Mouse (Mus musculus) kidney, postnatal 14 days (tissue): Measurements from ENCODE around the gene Fam166a.

Experiments
- DNase-seq: peaks from one replicate; pipeline ENCODE4 v3.0.0; 2022; ENCODE audit warnings: mixed read lengths

Gene Fam166a

GRCm38 (mm10) chr2:25223681-25224491 is 5.3 kb downstream of the Fam166a start:
- DNase-seq = peak; percentile 86

DNA sequence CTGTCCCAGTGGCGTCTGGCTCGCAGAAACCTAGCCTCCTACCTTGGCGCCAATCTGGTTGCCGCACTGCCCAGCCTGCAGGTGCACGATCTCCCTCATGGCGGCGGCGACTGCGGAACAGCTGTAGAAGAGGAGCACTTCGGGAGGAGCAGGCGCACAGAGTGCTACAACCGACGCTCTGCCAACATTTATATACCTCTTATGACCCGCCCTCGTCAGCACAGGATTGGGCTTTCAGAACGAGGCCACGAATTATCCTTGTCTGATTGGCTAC is 5.9 kb downstream of the Fam166a start, which contains the start of gene Tubb4b:
TSS of gene Tubb4b (minus strand) at position 211 of the 274 bp plus-strand sequence.
- no peak for DNase-seq

GRCm38 (mm10) chr2:25224766-25225752 is 6.5 kb downstream of the Fam166a start:
- DNase-seq = peak; percentile 99

DNA sequence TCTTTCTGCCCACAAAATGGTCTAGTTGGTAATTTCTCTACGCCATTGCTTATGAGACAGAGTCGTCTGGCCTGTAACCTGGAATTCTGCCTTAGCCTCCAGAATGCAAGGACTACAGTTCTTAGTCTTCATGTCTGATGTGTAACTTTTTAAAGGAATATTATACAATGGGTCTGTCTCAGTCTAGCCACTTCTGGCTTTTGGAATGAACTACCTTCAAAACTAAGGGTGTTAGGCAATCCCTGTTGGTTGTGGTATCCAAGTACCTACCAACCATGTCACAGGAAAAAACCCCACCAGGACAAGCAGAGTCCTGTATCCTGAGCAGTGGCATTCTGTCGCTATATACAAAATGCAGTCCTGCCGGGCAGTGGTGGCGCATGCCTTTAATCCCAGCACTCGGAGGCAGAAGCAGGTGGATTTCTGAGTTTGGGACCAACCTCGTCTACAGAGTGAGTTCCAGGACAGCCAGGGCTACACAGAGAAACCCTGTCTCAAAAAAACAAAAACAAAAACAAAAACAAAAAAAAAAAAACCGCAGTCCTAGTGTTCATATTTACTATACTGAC is 7.3 kb downstream of the Fam166a start:
- no peak for DNase-seq

DNA sequence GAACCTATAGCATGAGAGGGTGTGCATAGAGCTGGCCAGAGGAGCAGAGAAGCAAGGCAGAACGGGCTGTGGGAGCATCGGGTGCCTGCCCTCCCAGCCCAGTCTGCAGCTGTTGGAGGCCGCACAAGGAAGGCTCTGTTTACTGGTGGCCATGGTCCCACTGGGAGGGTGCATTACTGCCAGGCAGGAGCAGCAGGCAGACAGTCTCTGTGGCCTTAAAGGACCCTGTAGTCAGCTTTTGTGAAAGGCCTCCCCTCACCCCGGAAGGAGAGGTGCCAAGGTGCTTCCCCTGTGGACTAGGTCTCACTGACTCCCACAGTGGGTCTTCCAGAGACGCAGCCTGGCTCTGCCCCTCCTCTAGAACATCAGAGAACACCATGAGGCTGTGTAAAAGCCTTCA is 8.3 kb downstream of the Fam166a start:
- DNase-seq = no peak

DNA sequence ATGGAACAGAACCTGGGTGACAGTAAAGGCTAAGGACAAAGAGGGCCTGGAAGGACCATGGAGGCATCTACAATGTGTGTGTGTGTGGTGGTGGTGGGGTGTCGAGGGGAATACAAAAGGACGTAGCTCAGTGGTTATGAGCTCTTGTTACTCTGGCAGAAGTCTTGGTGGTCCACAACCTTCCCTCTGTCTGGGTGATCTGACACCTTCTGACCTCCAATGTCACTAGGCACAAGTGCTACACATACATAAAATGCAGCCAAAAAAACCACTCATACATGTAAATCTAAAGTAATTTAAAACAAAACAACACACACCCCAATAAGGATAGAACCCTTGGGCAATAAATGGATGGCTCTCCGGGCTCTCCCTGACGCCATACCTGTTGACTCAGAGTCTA is 8.9 kb downstream of the Fam166a start:
- no peak for DNase-seq

DNA sequence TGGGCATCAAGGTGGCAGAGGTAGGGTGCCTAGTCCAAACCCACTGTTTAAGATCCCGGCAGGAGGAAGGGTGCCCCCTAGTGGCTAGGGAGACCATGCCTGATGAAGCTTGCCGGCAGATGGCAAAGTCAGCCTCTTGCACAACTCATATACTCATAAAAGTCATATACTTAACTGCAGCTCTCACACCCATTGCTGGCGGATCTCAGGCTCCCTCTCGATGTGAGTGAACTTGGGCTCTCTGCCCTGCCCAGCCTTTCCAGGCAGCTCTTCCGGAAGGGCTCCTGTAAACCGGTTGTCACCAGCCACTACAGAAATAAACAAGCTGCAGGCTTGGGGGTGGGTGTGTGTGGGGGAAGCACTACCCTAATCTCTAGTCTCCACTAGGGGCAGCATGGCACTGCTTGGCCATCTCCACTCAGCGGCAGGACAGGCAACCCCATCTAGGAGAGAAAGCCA is 9.9 kb downstream of the Fam166a start:
- DNase-seq = peak; percentile 94

DNA sequence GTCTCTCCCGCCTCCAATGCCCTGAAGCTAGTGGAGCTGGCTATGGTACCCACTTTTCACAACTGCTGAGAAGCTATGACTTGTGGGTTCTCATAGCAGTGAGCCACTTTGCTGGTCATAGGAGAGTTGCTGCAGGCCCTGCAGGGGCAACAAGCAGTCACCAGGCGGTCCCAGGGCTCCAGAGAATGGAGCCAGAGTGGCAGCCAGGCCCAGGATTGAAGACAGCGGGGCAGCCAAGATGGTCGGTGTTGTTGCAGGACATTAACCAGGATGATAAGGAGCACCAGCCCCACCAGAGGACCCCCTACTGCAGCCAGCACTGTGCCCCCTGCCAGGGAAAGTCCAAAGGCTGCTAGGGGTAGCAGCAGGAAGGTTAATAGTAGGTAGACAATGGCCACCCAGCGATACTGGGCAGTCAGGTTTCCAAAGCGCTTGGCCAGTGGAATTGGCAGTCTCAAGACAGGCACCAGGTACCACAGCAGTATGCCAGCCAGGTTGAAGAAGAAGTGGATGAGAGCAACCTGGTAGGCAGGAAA is 10.5 kb downstream of the Fam166a start:
- no peak for DNase-seq

DNA sequence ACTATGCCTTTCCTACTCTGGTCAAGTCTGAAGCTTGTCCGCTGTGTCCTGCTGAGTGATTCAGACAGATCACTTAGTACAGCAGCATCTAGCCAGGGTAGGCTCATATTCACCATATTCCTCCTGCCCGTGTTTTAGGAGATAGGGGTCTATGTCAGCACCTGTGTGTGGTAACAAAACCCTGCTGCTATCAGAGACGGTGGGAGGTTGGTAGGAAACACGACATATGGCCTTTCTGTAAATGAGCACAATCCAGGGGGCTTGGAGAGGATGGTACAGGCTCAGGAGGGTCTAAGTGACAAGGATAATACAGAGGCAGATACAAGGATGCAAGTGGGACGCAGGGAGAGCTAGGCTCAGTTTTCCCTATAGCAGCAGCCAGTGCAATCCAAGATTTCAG is 11.0 kb downstream of the Fam166a start:
- DNase-seq = no peak

- DNase-seq = no peak
These were observed 12.0 kb downstream of the Fam166a start for GRCm38 (mm10) chr2:25230581-25230980.

DNA sequence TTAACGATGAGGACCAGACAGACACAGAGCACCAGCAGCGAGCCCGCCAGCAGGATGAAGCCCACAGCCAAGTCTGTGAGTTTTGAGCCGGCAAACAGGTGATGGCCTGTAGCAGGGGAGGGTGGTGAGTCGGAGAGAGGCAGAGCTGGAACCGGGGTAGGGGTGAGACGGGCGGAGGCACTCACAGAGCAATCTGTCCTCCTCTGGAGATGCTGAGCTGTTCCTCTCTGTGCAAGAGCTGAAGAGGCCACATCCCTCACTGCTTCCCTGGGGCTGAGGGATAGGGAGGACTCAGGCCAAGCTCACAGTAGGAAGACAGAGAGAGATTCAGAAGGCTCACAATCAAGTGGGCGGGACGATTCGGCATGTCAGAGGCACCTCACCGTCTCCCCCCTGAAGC is 12.5 kb downstream of the Fam166a start:
- DNase-seq = no peak

GRCm38 (mm10) chr2:25233421-25233820 is 14.9 kb downstream of the Fam166a start:
- no peak for DNase-seq

DNA sequence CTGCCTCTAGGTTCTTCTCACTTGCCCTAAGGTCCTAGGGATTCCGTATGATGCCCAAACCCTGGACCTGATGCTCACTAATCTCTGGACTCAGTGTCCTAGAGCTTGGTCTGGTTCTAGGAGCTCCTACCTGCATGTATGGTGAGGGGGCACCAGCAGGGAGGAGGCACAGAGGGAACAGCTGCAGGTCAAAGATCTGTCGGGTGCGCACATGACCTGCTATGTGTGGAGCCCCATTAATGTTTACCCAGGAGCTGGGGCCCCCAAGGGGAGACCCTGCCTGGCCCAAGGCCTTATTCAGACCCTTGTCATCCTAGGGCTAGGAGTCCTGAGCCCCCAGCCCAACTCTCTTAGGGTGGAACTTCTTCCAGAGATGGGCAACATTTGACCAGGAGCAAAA is 15.5 kb downstream of the Fam166a start, which contains the start of gene Slc34a3:
TSS of gene Slc34a3 (minus strand) at position 315 of the 400 bp plus-strand sequence.
- peak; percentile 67 for DNase-seq

- peak; percentile 60 for DNase-seq
These were observed 16.1 kb downstream of the Fam166a start for GRCm38 (mm10) chr2:25234551-25235220.

DNA sequence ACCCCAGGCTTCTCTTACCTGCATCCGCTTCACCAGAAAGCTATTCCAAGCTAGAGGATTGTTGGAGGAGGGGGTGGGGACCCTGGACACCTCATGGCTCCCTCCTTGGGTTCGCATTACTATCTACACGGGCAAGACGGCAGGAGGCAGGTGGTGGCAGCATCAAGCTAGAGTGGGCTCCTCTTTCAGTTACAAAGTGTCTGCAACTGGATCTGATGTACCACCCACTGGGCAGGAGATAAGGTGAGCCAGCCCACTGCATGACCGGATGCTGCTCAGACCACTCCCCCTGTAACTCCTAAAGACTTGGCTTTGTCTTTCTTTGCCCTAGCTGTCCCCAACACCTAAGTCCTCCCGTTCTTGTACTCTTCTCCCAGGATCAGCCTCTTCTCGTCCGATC is 18.1 kb downstream of the Fam166a start, which contains the start of gene Rnf224:
TSS of gene Rnf224 (minus strand) at position 174 of the 400 bp plus-strand sequence.
- DNase-seq = no peak

GRCm38 (mm10) chr2:25237522-25237921 is 19.0 kb downstream of the Fam166a start:
- DNase-seq = peak; percentile 75

GRCm38 (mm10) chr2:25238106-25238505 is 19.6 kb downstream of the Fam166a start:
- no peak for DNase-seq

DNA sequence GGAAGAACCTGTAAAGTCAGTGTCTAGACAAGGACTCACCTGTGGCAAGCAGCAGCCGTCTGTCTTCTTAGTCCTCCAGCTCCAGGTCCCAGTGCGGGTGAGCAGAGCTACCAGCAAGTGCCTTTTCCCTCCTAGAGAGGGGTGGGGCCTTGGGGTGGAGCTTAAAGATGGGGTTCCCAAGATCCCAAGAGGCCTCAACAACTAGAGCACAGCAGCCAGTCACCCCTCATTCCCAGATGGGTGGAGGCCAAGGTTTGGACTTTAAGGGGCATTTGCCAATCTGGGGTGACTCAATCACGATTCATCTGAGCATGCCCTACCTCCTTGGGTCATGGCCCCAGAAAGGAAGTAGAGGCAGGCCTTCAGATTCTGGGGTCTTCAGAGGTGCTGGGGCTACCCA is 21.2 kb downstream of the Fam166a start:
- DNase-seq = no peak

DNA sequence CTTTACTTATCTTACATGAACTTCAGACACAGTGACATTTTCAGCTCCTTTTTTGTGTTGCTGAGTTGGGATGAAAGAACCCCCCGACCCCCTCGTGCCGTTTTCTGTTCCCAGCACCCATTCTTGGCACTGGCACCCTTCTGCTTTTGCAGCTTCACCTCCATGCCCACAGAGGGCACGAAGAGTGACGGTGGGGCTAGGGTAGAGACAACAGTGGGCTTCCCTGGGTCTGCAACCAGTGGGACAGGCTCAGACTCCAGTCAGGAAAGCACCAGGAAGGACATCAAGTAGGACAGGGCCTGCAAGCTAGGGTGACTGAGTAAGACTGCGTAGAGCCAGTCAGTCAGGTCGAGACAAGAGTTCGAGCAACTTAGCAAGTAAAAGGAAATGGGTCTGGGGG is 21.8 kb downstream of the Fam166a start:
- no peak for DNase-seq

DNA sequence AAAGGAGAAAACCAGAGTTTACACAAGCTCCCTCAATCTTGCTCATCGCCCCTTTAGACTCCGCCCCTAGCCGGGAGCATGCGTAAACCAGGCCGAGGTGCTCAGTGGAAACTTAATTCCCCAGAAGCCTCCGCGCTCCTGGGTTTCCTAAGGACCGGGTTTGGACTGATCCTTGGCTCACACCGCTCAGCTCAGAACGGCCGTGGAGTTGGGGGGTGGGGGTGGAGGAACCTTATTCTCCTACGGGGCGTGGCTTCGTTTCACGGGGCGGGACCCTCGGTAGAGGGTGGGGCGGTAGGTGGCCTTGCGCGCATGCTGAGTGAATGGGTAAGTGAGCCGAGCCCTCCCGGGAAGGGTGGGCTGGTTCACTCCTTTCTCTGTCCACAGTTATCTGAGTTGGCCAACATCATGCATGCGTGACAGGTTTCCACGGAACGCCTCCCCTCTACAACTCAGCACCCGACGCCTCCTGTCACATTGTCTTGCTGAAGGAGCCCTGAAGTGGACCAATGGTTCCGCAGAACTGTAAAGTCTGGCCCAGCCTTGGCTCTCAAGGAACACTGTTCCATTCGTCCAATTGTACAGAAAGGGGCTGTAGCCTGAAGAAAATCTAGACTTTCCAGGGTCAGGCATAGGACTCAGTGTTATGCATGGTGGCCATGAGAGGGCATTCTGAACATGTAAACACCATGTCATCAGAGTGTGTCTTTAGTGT is 22.3 kb downstream of the Fam166a start:
- peak; percentile 88 for DNase-seq

GRCm38 (mm10) chr2:25241438-25241775 is 22.9 kb downstream of the Fam166a start:
- DNase-seq = no peak

DNA sequence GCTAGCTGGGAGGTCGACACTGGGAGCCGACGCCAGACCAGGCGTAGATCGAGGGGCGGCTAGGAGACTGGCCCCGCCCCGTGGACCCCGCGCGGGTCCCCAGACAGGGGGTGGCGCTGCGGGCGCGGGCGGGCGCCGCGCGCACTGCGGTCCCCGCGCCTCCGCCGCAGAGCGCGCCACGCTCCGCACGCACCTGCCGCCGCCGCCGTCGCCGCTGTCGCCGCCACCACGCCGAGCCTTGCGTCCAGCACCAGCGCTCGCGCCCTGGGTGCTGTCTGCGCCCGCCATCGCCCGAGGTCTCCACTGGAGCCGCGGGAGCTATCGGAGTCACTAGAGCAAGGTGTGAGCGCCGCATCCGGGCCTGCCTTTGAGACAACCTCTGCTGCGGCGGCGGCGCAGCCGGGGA is 23.6 kb downstream of the Fam166a start, which contains the start of the genes Rnf208 and Cysrt1:
TSS of gene Rnf208 (plus strand) at position 155 of the 406 bp plus-strand sequence.
TSS of gene Cysrt1 (minus strand) at position 352 of the 406 bp plus-strand sequence.
- no peak for DNase-seq
